Mouse (Mus musculus): ENCODE measurements around the gene Vmn1r57. TPM values are rescaled to one million over a fixed set of nuclear protein-coding genes. Genes with fewer than 3 reads are reported as not detected.
"Not testable (repeated sequence)": the region's sequence is repeated elsewhere in the genome, so short reads cannot be mapped to it uniquely, and the experiment has no call there.

The Vmn1r57 gene
- polyA plus RNA-seq (2014; fragmentation: Nextera tagmentation; extraction: Ambion mirVana) = not detected in 2 replicates

DNA sequence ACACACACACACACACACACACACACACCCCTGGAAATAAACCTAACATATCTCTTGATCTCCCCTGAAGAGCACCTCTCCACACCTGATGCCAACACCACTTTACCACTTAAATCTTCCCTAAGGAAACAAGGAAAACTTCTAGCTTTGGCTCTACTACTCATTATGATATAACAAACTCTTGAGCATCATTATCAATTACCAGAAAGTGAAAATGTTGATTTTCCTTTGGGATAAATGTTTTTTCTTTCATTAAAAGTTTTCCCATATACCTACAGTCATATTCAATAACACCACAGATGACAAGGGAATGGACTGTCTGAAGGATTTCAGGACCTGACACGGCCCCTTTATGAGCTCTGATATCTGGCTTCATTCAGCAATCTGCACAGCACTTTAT lies at the start of gene Vmn1r57:
TSS of gene Vmn1r57 (plus strand) at position 301 of the 400 bp plus-strand sequence.
- not testable (repeated sequence) for H3K9me3 ChIP-seq (ENCODE audit: low read depth, low read length); H3K36me3 ChIP-seq (ENCODE audit: insufficient read depth); DNase-seq; H3K4me3 ChIP-seq (ENCODE audit: low read depth, low read length); H3K9ac ChIP-seq; ATAC-seq (ENCODE audit: insufficient read depth); H3K4me2 ChIP-seq; H3K4me1 ChIP-seq (ENCODE audit: insufficient read depth); H3K27ac ChIP-seq (ENCODE audit: low read depth); H3K27me3 ChIP-seq (ENCODE audit: insufficient read depth, low read length)
- WGBS = 57% methylated on average over 1 of the region's 1 CpGs

DNA sequence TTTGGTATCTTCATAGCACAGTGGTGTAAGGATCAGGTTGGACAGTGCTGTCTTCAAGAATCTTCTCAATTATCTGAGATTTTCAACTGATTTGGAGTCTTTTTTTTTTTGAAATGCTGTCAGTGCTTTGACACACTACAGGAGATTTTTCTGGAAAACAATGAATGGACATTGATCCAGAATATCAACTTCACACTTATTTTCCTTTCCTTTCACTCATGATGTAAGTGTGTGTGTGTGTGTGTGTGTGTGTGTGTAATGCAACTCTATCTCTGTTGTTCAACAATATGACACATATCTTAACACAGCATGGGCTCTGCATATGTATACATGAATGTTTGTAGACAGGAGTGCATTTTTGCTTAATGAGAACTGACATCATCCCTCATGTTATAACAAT lies 21.6 kb upstream of the Vmn1r57 start, which contains the start of gene Vmn1r56:
TSS of gene Vmn1r56 (minus strand) at position 101 of the 400 bp plus-strand sequence.
- DNase-seq; H3K9me3 ChIP-seq (ENCODE audit: low read depth, low read length); H3K27me3 ChIP-seq (ENCODE audit: insufficient read depth, low read length); H3K9ac ChIP-seq; H3K27ac ChIP-seq (ENCODE audit: low read depth); H3K4me2 ChIP-seq; H3K4me1 ChIP-seq (ENCODE audit: insufficient read depth); H3K4me3 ChIP-seq (ENCODE audit: low read depth, low read length); ATAC-seq (ENCODE audit: insufficient read depth); H3K36me3 ChIP-seq (ENCODE audit: insufficient read depth): not testable (repeated sequence)

DNA sequence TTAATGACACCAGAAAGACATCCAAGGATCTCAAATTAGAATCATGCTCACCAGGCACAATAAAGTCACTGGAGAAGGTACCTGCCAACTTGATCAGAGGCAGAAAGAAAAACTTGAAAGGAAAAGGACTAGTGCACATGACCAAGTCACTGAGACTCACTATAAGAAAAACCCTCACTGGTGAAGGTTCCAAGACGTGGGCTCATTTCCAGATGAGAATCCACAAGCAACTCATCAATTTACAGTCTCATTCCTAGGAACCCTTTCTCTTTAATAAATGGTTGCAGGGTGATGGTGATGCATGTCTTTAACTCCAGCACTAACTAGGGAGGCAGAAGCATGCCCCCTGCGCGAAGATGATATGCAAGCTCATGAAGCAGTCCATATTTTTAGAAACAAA lies 44.8 kb downstream of the Vmn1r57 start:
- DNase-seq (no peak), ATAC-seq (ENCODE audit: insufficient read depth) (no peak)
- H3K9me3 ChIP-seq (ENCODE audit: low read depth, low read length) = no peaks in the 10 kb centered on the region
- no peak for TF ChIP-seq CTCF (IDR thresholded peaks at IDR 0.05; ENCODE audit: low read depth)
- no peaks in the 10 kb centered on the region for H3K4me1 ChIP-seq (ENCODE audit: insufficient read depth)
- no peak overlapping the region for H3K9ac ChIP-seq
- no peak overlapping the region for H3K4me3 ChIP-seq (ENCODE audit: low read depth, low read length)
- H3K27me3 ChIP-seq (ENCODE audit: insufficient read depth, low read length) = no peaks in the 10 kb centered on the region
- H3K4me2 ChIP-seq = no peak overlapping the region
- no peaks in the 10 kb centered on the region for H3K36me3 ChIP-seq (ENCODE audit: insufficient read depth)
- 82% methylated on average over 3 of the region's 3 CpGs for WGBS
- no peak overlapping the region for H3K27ac ChIP-seq (ENCODE audit: low read depth)

Other genes starting within 250 kb of the Vmn1r57 start
- gene Sbk3, start 247.3 kb upstream of the Vmn1r57 start, polyA plus RNA-seq (2014; fragmentation: Nextera tagmentation; extraction: Ambion mirVana) = 0.76 and 0.87 TPM in 2 replicates
- gene Zfp579, start 222.3 kb upstream of the Vmn1r57 start, polyA plus RNA-seq (2014; fragmentation: Nextera tagmentation; extraction: Ambion mirVana) = 35.1 and 35.9 TPM in 2 replicates
- 13.6 and 13.8 TPM in 2 replicates for gene Zfp524, start 204.1 kb upstream of the Vmn1r57 start, polyA plus RNA-seq (2014; fragmentation: Nextera tagmentation; extraction: Ambion mirVana)
- 41.9 and 46.4 TPM in 2 replicates for gene Fiz1, start 203.8 kb upstream of the Vmn1r57 start, polyA plus RNA-seq (2014; fragmentation: Nextera tagmentation; extraction: Ambion mirVana)
- gene Gm44973, start 203.0 kb upstream of the Vmn1r57 start, polyA plus RNA-seq (2014; fragmentation: Nextera tagmentation; extraction: Ambion mirVana) = 0.74 TPM in 1 of 2 replicates, not detected in the other
- 7.4 TPM in 2 replicates for gene Zfp865, start 198.1 kb upstream of the Vmn1r57 start, polyA plus RNA-seq (2014; fragmentation: Nextera tagmentation; extraction: Ambion mirVana)
- gene Ccdc106, start 197.9 kb upstream of the Vmn1r57 start, polyA plus RNA-seq (2014; fragmentation: Nextera tagmentation; extraction: Ambion mirVana) = 5.6 and 6.0 TPM in 2 replicates
- not detected in 2 replicates for gene 4632433K11Rik, start 184.4 kb upstream of the Vmn1r57 start, polyA plus RNA-seq (2014; fragmentation: Nextera tagmentation; extraction: Ambion mirVana)
- gene Zfp784, start 180.0 kb upstream of the Vmn1r57 start, polyA plus RNA-seq (2014; fragmentation: Nextera tagmentation; extraction: Ambion mirVana) = 4.2 and 4.6 TPM in 2 replicates
- gene Zfp580, start 167.0 kb upstream of the Vmn1r57 start, polyA plus RNA-seq (2014; fragmentation: Nextera tagmentation; extraction: Ambion mirVana) = 44.5 and 45.1 TPM in 2 replicates
- 145 and 162 TPM in 2 replicates for gene U2af2, start 156.3 kb upstream of the Vmn1r57 start, polyA plus RNA-seq (2014; fragmentation: Nextera tagmentation; extraction: Ambion mirVana)
- gene Epn1, start 138.3 kb upstream of the Vmn1r57 start, polyA plus RNA-seq (2014; fragmentation: Nextera tagmentation; extraction: Ambion mirVana) = 76.0 and 77.9 TPM in 2 replicates
- not detected in 2 replicates for gene Rfpl4, start 101.5 kb upstream of the Vmn1r57 start, polyA plus RNA-seq (2014; fragmentation: Nextera tagmentation; extraction: Ambion mirVana)
- gene Rasl2-9, start 92.5 kb upstream of the Vmn1r57 start, polyA plus RNA-seq (2014; fragmentation: Nextera tagmentation; extraction: Ambion mirVana) = 0.31 and 0.61 TPM in 2 replicates
- 0.03 TPM in 1 of 2 replicates, not detected in the other for gene Vmn1r55, start 68.8 kb upstream of the Vmn1r57 start, polyA plus RNA-seq (2014; fragmentation: Nextera tagmentation; extraction: Ambion mirVana)
- gene Vmn1r56, start 21.7 kb upstream of the Vmn1r57 start, polyA plus RNA-seq (2014; fragmentation: Nextera tagmentation; extraction: Ambion mirVana) = not detected in 2 replicates
- not detected in 2 replicates for gene Gm5065, start 132.0 kb downstream of the Vmn1r57 start, polyA plus RNA-seq (2014; fragmentation: Nextera tagmentation; extraction: Ambion mirVana)
- gene Nlrp2, start 132.5 kb downstream of the Vmn1r57 start, polyA plus RNA-seq (2014; fragmentation: Nextera tagmentation; extraction: Ambion mirVana) = not detected in 2 replicates
- not detected in 2 replicates for gene Vmn1r58, start 194.9 kb downstream of the Vmn1r57 start, polyA plus RNA-seq (2014; fragmentation: Nextera tagmentation; extraction: Ambion mirVana)
- not detected in 2 replicates for gene Vmn1r59, start 238.3 kb downstream of the Vmn1r57 start, polyA plus RNA-seq (2014; fragmentation: Nextera tagmentation; extraction: Ambion mirVana)